Mouse (Mus musculus): ENCODE measurements around the gene Adamts9. TPM values are rescaled to one million over a fixed set of nuclear protein-coding genes. Genes with fewer than 3 reads are reported as not detected.

Adamts9 gene
- total RNA-seq, 2 experiments from 2014 or later: 44.9 to 47.4 TPM

GRCm38 (mm10) chr6:92924536-92924935 is 18.8 kb downstream of the Adamts9 start:
- no peak for DNase-seq

- DNase-seq: peak; percentile 52
Measured at GRCm38 (mm10) chr6:92921843-92922242, 21.4 kb downstream of the Adamts9 start.

GRCm38 (mm10) chr6:92920938-92921689 is 22.2 kb downstream of the Adamts9 start:
- no peak for DNase-seq

- no peak for DNase-seq
Measured at GRCm38 (mm10) chr6:92910611-92911010, 32.7 kb downstream of the Adamts9 start.

- no peak for DNase-seq
Measured at GRCm38 (mm10) chr6:92909361-92909760, 33.9 kb downstream of the Adamts9 start.

- DNase-seq: peak; percentile 16
Measured at GRCm38 (mm10) chr6:92905922-92906321, 37.4 kb downstream of the Adamts9 start.

- no peak for DNase-seq
Measured at GRCm38 (mm10) chr6:92904491-92904890, 38.8 kb downstream of the Adamts9 start.

DNA sequence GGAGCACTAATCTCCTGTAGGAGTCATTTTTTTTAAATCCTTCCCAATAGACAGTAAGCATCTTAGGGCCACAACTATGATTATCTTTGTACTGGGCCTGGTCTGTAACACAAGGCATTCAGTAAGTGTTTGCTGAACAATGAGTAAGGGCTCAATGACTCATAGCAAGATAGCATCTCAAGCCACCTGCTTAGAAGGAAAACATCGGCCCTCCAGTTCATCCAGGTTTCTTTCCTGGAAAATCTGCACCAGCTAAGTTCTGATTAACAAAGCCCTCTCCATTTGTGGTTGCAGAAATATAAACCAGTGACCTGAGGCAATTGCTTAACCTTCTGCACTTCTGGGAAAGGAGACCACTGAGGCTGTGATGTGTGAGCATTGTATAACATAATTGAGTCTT is 39.3 kb downstream of the Adamts9 start:
- no peak for DNase-seq

DNA sequence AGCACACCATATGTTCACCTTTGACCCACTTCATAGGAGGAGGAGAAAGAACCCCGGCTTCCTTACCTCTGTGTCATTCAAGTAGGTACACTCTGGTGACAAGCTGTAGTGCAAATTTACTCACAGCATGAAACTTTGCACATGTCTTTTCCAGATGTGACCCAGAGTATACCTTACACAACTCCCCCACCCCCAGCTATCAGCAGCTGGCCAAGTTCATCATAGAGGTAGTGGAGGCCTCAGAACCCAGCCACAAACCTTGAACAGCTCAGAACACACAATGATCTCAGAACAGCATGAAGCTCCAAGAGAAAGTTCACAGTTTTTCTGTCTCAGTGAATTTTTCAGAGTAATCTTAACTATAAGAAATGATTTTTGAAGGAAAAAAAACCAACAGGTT is 51.8 kb downstream of the Adamts9 start:
- no peak for DNase-seq

DNA sequence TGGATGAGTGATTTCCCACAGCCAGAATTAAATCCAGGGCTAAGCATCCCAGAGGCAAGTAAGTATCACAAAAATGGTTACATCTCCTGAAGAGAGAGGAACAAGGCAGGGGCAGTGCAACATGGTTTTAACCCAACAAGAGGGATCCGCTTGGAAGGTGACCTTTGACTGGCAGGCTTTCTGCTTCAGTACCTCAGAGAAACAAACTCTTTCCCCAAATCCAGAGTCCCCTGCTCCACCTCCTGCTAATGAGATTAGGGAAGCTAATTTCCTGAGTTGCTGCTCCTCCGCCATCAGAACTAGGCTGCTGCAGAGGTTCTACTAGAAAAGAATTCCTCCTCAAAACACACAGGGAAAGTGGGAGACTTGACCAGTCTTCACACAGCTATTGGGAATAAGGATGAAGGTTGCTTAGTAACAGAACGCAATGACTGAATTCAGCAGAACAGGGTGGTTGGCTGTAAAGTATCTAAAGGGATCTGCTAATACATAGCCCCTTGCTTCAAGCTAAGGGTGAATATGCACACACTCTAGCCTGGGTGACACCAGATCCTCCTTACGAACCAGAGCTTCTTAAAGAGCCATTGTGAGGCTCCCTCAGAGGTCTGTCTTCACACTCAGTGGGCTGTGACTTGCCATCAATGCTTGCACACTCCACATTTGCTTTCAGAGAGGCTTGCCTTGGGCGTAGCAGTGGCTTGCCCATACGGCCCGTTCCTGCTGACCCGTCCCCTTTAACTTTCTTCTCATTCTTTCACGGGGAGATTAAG is 60.0 kb downstream of the Adamts9 start:
- DNase-seq: no peak

DNA sequence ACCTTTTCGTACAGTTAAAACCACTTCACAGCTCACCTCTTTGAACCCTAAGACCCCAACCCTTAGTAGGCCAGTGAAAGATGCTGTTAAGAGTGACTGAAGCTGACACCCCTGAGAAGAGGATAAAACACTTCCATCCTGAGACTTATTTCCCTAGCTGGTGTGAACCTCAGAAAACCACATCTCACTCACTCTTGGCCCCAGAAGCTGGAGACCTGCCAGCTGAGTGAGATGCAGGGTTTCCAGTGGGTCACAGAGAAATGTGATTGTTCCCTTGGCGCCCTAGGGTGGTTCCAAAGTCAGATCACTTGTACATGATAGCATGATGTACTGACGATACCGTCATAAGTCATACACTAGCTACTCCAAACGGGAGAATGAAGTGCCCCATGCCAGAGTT is 60.8 kb downstream of the Adamts9 start:
- no peak for DNase-seq

- no peak for DNase-seq
Measured at GRCm38 (mm10) chr6:92879700-92880265, 63.5 kb downstream of the Adamts9 start.

DNA sequence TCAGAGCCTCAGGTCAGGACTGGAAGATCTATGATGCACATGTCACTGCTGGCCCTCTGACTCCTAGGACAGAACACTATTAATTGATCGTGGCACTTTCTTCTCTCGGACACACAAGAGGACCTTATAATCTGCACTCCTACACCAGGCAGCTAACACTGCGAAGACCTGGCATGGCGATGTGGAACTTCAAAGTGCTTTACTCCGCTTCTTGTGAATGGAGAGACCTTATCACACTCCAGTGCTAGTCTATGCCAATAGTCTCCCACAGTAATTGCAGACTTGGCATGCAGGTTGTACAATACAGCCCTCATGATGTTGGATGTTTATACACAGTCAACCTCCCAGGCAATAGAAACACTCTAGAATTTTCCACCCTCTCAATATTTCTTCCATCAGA is 64.5 kb downstream of the Adamts9 start:
- DNase-seq: no peak

DNA sequence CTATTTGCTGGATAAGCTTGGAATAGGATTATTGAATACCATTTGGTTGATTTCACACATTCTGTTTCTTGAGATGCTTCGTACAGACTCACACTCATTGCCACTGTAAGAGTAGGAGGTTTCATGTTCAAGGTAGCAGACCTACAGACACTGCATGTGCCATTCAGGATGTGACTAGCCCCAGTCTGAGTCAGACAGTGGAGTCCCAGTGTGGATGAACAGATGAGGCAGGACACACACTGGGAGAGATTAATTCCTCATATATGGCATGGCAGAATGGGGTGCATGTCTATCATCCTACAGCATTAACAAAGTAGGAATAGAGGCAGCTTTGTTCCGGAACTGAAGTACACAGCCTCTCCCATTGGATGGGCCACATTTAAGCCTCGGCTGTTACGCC is 66.1 kb downstream of the Adamts9 start:
- no peak for DNase-seq

DNA sequence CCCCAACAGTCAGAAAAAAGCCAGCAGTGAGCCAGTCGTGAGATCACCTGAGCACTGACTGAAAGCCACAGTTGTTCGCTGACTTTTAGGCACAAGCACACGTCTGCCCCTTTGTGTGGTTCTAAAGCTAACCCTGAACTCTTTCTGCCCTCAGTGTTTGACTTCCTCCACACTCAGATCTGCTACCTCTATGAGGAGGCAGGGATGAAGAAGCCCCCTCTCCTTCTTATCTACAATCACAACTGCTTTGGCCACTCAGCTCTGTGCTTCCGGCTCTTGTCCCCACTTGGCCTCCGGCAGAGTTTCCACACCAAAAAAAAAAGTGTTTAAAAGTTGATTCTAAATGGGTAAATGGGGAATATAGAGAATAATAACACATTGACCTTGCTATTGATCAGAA is 67.2 kb downstream of the Adamts9 start:
- DNase-seq: no peak

DNA sequence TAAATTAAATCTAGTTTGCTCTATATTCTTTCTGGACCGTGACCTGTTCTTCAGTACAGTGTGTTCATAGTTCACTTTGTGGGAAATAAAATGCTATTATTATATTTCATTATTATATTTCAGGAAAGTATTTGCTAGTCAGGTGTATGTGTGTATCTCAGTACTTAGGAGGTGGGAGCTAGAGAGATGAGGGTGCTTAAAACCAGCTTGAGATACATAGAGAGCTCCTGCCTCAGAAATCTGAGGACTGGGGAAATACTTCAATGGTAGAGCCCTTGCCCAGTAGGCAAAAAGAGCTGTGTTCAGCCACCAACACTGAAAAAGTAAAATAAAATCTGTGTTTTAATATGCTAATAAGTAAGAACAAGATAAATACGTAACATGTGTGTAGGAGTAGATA is 68.0 kb downstream of the Adamts9 start:
- no peak for DNase-seq

- no peak for DNase-seq
Measured at GRCm38 (mm10) chr6:92874854-92875253, 68.4 kb downstream of the Adamts9 start.

GRCm38 (mm10) chr6:92872766-92873165 is 70.5 kb downstream of the Adamts9 start:
- DNase-seq: no peak

DNA sequence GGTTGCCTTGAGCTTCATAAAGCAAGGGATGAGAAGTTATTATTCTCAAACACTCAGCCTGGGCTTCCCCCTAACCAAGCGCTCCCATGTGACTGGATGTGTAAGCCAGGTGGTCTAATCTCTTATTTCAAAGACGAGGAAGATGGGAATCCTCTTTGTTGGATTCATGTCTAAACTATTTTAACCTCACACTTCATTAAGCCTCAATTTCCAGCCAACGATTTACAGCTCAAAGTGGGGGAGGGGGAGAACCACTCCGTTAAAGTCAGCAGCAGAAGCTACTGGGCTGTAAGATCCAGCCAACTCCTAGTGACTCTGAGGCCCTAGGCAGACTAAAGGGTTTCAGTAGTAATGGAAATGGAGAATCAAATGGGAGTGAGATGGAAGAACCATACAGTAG is 71.5 kb downstream of the Adamts9 start:
- DNase-seq: no peak

DNA sequence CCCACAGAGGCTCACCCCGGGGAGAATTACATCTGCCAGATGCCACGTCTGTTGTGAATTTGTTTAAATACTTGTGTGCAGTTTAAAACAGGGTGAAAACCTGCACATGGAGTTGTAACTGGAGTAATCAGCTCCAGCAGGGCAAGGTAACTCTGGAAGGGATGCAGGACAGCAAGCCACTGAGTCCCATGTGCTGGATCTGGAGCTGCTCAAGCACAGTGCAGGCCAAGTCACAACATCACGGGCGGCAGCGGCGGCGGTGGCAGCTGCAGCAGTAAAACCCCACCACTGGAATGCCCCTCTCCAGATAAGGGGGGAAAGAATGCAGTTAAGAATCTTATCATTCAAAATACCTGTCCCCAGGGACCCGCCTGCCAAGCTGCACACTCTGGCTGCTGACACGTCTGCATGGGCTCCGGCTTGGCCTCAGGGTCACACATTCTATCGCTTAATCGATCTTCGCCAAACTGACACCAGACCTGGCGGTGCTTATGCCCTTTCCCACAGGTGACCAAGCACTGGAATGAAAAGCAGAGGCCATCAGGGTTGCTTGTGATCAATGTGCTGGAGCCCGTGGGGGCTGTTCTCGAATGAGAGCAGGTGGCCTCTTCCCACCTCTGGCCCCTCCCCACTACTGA is 73.6 kb downstream of the Adamts9 start:
- no peak for DNase-seq

GRCm38 (mm10) chr6:92869089-92869581 is 74.2 kb downstream of the Adamts9 start, which contains the start of gene Gm15737:
Gene Gm15737, plus strand, starts transcription at chr6:92869357.
- DNase-seq: peak; percentile 36

GRCm38 (mm10) chr6:92862599-92862998 is 80.7 kb downstream of the Adamts9 start:
- DNase-seq: no peak
